In the genomic region with DNA sequence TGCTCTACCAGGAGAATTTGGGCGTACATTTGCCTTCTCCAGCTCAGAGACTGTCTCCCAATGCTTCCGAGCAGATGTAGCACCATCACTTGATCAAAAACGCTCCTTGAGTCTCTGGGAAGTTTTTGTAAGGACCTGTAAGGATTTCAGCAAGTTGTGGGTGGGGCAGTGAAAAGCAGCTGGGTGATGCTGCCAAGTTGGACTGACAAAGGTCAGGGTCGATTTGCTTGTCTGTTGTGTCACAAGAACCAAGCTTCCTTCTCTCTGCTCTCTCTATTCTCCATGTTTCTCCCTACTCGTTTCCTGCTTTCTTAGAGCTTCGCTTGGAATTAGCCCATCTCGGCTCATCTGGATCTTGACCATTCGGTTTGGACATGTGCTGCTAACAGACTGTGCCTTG, we compare ENCODE assay signal across 42 mouse cellular contexts. TPM values are rescaled to one million over a fixed set of nuclear protein-coding genes. Genes with fewer than 3 reads are reported as not detected.
"Had no signal": no experiment of that assay in that cellular context is flagged by ENCODE, and none has a peak within 500 bp of the region (broad histone marks: within the 10 kb centered on the region; RNA-seq: fewer than 3 reads in every experiment).

No protein-coding gene starts in this region.

- DNase-seq: left cerebral cortex, postnatal 4 days; liver; liver, embryonic 13.5 days; liver, postnatal 0 days; lung, adult 18-20 months; lung, adult 2 months; lung, embryonic 14.5 days; lung, postnatal 10 days; lung, postnatal 14 days; lung, postnatal 36 days; lung, postnatal 4 days; midbrain, embryonic 14.5 days had no signal

- H3K27me3 ChIP-seq: limb, embryonic 12.5 days; limb, embryonic 13.5 days; limb, embryonic 15.5 days; lung, embryonic 15.5 days; midbrain, embryonic 12.5 days; midbrain, embryonic 13.5 days; neural tube, embryonic 12.5 days; neural tube, embryonic 13.5 days had no signal

- H3K4me1 ChIP-seq: limb, embryonic 10.5 days; limb, embryonic 12.5 days; limb, embryonic 13.5 days; limb, embryonic 15.5 days; lung, embryonic 15.5 days; midbrain, embryonic 10.5 days; midbrain, embryonic 12.5 days; midbrain, embryonic 13.5 days; neural tube, embryonic 12.5 days; neural tube, embryonic 13.5 days had no signal

- H3K4me2 ChIP-seq: limb, embryonic 12.5 days; limb, embryonic 13.5 days; limb, embryonic 15.5 days; liver, embryonic 11.5 days; liver, embryonic 13.5 days; liver, embryonic 15.5 days; lung, embryonic 14.5 days; lung, embryonic 15.5 days; midbrain, embryonic 12.5 days; midbrain, embryonic 13.5 days; neural tube, embryonic 12.5 days; neural tube, embryonic 13.5 days had no signal

- H3K9me3 ChIP-seq: limb, embryonic 10.5 days; limb, embryonic 12.5 days; limb, embryonic 13.5 days; limb, embryonic 15.5 days; liver, embryonic 13.5 days; liver, embryonic 15.5 days; lung, embryonic 15.5 days; midbrain, embryonic 10.5 days; midbrain, embryonic 13.5 days; neural tube, embryonic 12.5 days; neural tube, embryonic 13.5 days had no signal

- H3K27ac ChIP-seq: left cerebral cortex, adult 2 months; limb, embryonic 10.5 days; limb, embryonic 12.5 days; limb, embryonic 13.5 days; limb, embryonic 15.5 days; liver, embryonic 13.5 days; liver, embryonic 14.5 days; liver, embryonic 15.5 days; lung, embryonic 15.5 days; macrophage; midbrain, embryonic 10.5 days; midbrain, embryonic 12.5 days; midbrain, embryonic 13.5 days; neural tube, embryonic 12.5 days; neural tube, embryonic 13.5 days had no signal

- H3K4me3 ChIP-seq: left cerebral cortex, adult 2 months; limb, embryonic 10.5 days; limb, embryonic 12.5 days; limb, embryonic 13.5 days; limb, embryonic 15.5 days; liver, embryonic 13.5 days; liver, embryonic 15.5 days; lung, embryonic 15.5 days; megakaryocyte, embryonic 14.5 days; midbrain, embryonic 10.5 days; midbrain, embryonic 12.5 days; midbrain, embryonic 13.5 days; myocyte; neural tube, embryonic 12.5 days; neural tube, embryonic 13.5 days had no signal

- H3K36me3 ChIP-seq: limb, embryonic 10.5 days; limb, embryonic 12.5 days; limb, embryonic 13.5 days; limb, embryonic 15.5 days; liver, embryonic 13.5 days; liver, embryonic 15.5 days; lung, embryonic 15.5 days; midbrain, embryonic 10.5 days; midbrain, embryonic 12.5 days; midbrain, embryonic 13.5 days; neural tube, embryonic 12.5 days; neural tube, embryonic 13.5 days had no signal

- H3K9ac ChIP-seq: limb, embryonic 12.5 days; limb, embryonic 13.5 days; limb, embryonic 15.5 days; liver, embryonic 13.5 days; liver, embryonic 14.5 days; liver, embryonic 15.5 days; liver, postnatal 0 days; lung, embryonic 14.5 days; lung, embryonic 15.5 days; midbrain, embryonic 12.5 days; midbrain, embryonic 13.5 days; neural tube, embryonic 12.5 days; neural tube, embryonic 13.5 days had no signal

- ATAC-seq: liver, postnatal 0 days; lung, postnatal 0 days; midbrain, embryonic 13.5 days; midbrain, embryonic 16.5 days had no signal

RNA-seq across cellular contexts. Expression of gene A930018P22Rik, which starts 19.6 kb away (rescaled TPM):
- total RNA-seq: left cerebral cortex, adult 8-10 months; left cerebral cortex, postnatal 10 days; left cerebral cortex, postnatal 25 days; left cerebral cortex, postnatal 36 days; left cerebral cortex, postnatal 4 days; megakaryocyte progenitor cell, adult 5-6 weeks; megakaryocyte, adult 5-6 weeks; midbrain, postnatal 0 days; monocyte, adult 5-6 weeks had no signal
- polyA plus RNA-seq: limb, embryonic 10.5 days; limb, embryonic 11.5 days; limb, embryonic 12.5 days; limb, embryonic 13.5 days; limb, embryonic 15.5 days; liver, embryonic 11.5 days; lung, embryonic 14.5 days; lung, embryonic 15.5 days; lung, embryonic 16.5 days; macrophage; midbrain, embryonic 12.5 days; midbrain, embryonic 13.5 days; midbrain, embryonic 14.5 days; midbrain, embryonic 16.5 days; neural tube, embryonic 11.5 days had no signal
